Mouse (Mus musculus): ENCODE data around the gene 1600014C23Rik.

Gene 1600014C23Rik

GRCm38 (mm10) chr17:45733735-45734301, at the start of gene 1600014C23Rik:
TSS of gene 1600014C23Rik (minus strand) at chr17:45733844.
- DNase-seq (ENCODE audit: low spot score) = peak; percentile 84

- no peak for DNase-seq (ENCODE audit: low spot score)
Observed at GRCm38 (mm10) chr17:45778446-45778845, 44.8 kb upstream of the 1600014C23Rik start.

GRCm38 (mm10) chr17:45777431-45777830, 43.8 kb upstream of the 1600014C23Rik start:
- no peak for DNase-seq (ENCODE audit: low spot score)

GRCm38 (mm10) chr17:45776185-45776584, 42.5 kb upstream of the 1600014C23Rik start:
- DNase-seq (ENCODE audit: low spot score) = no peak

- no peak for DNase-seq (ENCODE audit: low spot score)
Observed at GRCm38 (mm10) chr17:45775468-45775867, 41.8 kb upstream of the 1600014C23Rik start.

GRCm38 (mm10) chr17:45772566-45772965, 38.9 kb upstream of the 1600014C23Rik start:
- no peak for DNase-seq (ENCODE audit: low spot score)

GRCm38 (mm10) chr17:45772096-45772495, 38.5 kb upstream of the 1600014C23Rik start:
- DNase-seq (ENCODE audit: low spot score) = no peak

GRCm38 (mm10) chr17:45770441-45770840, 36.8 kb upstream of the 1600014C23Rik start:
- DNase-seq (ENCODE audit: low spot score) = no peak

GRCm38 (mm10) chr17:45769821-45770220, 36.2 kb upstream of the 1600014C23Rik start:
- no peak for DNase-seq (ENCODE audit: low spot score)

- no peak for DNase-seq (ENCODE audit: low spot score)
Observed at GRCm38 (mm10) chr17:45767536-45768146, 34.0 kb upstream of the 1600014C23Rik start.

- peak; percentile 86 for DNase-seq (ENCODE audit: low spot score)
Observed at GRCm38 (mm10) chr17:45766735-45767535, 33.3 kb upstream of the 1600014C23Rik start.

GRCm38 (mm10) chr17:45765914-45766313, 32.3 kb upstream of the 1600014C23Rik start:
- no peak for DNase-seq (ENCODE audit: low spot score)

- no peak for DNase-seq (ENCODE audit: low spot score)
Observed at GRCm38 (mm10) chr17:45763188-45763587, 29.5 kb upstream of the 1600014C23Rik start.

GRCm38 (mm10) chr17:45761902-45762301, 28.3 kb upstream of the 1600014C23Rik start:
- DNase-seq (ENCODE audit: low spot score) = no peak

GRCm38 (mm10) chr17:45760965-45761645, 27.5 kb upstream of the 1600014C23Rik start:
- DNase-seq (ENCODE audit: low spot score) = no peak

- DNase-seq (ENCODE audit: low spot score) = no peak
Observed at GRCm38 (mm10) chr17:45759751-45760150, 26.1 kb upstream of the 1600014C23Rik start.

- DNase-seq (ENCODE audit: low spot score) = no peak
Observed at GRCm38 (mm10) chr17:45758808-45759207, 25.2 kb upstream of the 1600014C23Rik start.

- no peak for DNase-seq (ENCODE audit: low spot score)
Observed at GRCm38 (mm10) chr17:45757932-45758331, 24.3 kb upstream of the 1600014C23Rik start.

GRCm38 (mm10) chr17:45756831-45757230, 23.2 kb upstream of the 1600014C23Rik start:
- no peak for DNase-seq (ENCODE audit: low spot score)

GRCm38 (mm10) chr17:45756391-45756790, 22.7 kb upstream of the 1600014C23Rik start:
- DNase-seq (ENCODE audit: low spot score) = no peak

- no peak for DNase-seq (ENCODE audit: low spot score)
Observed at GRCm38 (mm10) chr17:45754186-45754862, 20.7 kb upstream of the 1600014C23Rik start.

- DNase-seq (ENCODE audit: low spot score) = no peak
Observed at GRCm38 (mm10) chr17:45752678-45753077, 19.0 kb upstream of the 1600014C23Rik start.

All from testis, postnatal 10 days (tissue).